Mouse (Mus musculus): ENCODE results near the gene Cenpl.

Gene Cenpl

DNA sequence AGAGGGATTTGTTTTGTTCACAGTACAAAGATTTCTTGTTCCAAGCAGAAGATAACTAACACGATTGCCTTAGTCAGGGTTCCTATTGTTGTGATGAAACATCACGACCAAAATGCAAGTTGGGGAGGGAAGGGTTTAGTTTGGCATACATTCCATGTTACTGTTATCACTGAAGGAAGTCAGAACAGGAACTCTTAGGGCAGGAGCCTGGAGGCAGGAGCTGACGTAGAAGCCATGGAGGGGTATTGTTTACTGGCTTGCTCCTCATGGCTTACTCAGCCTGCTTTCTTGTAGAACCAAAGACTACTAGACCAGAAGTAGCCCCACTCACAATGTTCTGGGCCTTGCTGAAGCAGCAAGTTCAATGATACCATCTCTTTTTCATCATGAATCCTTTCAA, 23.5 kb upstream of the Cenpl start:
- DNase-seq, result no peak

DNA sequence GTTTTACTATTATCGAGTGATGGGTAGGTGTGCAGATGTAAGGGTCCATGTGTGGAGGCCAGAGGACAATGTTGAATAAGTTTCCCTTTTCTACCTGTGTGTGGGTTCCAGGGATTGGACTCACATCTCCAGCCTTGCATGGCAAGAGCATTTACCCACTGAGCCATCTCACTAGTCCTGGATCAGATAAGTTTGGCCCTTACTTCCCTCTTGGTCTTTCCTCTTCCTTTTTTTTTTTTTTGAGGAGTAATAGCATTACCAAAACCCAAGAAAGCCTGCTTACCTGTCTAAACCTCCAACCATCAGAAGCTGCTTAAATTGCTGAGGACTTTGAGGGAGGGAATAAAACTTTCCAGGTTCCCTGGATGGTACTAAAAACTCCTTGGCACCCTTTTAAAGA, 13.3 kb upstream of the Cenpl start:
- DNase-seq, result no peak

DNA sequence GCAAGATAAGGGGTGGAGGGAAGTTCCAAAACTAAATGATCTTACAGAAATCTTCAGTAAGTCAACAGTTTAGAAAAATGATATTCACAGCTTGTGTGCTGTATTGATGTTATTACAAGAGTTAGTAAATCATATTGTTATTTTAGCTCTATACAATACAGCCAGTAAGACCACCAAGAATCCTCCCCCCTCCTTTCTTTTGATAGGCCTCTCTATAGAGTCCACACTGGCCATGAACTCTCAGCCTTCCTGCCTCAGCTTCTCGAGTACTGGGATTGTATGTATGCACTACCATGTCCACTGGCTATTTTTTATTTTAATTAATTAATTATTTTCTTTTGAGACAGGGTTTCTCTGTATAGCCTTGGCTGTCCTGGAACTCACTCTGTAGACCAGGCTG, 7.2 kb upstream of the Cenpl start:
- no peak for DNase-seq

DNA sequence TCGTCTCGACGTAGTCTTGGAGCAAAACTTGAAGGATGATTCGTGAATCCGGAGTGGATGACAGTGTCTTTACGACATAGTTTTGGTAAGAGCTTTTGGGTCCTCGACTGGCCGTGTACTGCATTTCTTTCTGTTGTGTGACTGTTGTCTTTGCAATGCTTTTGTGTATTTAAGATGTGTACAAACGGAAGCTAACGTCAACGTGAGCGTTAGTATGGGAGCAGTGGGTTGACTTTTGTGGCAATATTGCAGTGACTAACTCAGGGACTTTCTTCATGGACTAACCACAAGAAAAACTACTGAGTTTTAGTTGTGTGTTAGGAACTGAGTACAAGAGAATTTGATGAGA, 733 bp downstream of the Cenpl start:
- DNase-seq, result no peak

DNA sequence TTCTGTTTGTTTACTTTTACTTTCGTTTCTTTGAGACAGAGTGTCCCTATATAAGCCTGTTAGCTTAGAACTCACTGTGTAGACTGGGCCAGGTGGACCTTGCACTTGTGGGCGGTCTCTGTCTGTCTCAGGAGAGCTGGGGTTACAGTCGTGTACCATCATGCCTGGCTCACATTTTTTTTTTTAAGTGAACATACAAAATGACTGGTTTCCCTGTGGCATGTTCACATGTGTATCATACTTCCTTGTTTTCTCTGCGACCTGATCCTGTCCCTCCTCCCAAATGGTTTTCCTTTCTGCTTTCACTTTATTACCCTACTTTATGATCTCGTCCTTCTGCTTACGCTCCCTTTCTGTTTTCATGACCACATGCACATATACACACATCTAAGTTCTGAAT, 5.7 kb downstream of the Cenpl start:
- DNase-seq, result no peak

DNA sequence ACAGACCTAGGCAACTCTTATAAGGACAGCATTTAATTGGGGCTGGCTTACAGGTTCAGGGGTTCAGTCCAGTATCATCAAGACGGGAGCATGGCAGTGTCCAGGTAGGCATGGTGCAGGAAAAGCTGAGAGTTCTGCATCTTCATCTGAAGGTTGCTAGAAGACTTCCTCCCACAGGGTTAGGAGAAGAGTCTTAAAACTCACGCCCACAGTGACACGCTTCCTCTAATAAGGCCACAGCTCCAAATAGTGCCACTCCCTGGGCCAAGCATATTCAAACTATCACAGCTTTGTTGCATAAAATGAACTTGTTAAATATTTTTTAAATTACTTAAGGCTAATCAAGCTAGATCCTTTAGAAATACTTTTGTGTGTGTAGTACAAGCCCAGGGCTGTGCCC, 6.7 kb downstream of the Cenpl start:
- DNase-seq, result no peak

DNA sequence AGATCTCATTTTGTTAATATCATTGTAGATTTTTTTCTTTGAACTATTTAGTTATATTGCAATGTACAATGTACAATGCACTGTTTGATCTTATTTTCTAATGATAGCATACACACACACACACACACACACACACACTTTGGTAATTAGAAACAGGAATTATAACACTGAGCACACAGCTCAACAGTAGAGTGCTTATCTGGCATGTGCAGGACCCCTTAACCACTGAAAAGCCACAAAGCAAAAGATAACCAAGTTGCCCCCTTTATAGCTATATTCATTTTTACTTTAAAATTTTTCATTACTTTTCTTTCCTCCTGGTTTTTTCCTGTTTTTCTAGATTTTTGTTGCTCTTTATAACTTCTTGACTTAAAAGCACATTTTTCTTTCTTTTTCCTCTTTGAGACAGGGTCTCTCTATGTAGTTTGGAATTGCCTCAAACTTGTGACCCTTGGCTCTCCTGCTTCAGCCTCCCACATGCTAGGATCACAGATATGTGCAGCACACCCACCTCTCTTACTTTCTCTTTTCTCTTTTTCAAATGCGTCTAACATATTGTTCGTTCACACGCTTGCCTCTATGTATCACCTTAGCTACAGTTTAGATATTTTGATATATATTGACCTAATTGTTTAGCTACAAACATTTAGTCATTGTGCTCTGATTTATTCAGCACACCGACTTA, 29.4 kb downstream of the Cenpl start:
- DNase-seq, result no peak

DNA sequence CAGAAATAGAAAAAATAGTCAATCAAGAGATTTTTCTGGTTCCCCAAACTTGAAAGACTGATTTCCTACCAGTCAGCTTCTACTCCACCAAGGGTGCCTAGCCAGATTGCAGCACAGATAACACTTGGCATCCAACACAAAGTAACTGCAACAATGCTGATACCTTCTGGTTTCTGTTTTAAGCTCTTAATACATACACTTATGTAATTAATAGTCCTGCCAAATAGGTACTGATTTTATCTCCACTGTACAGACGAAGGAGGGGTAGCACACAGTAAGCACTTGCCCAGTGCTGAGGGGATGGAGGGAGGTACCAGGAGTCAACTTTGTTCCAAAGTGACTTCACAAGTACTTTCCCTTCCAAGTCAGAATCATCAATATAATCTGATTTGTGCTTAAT, 33.3 kb downstream of the Cenpl start:
- DNase-seq, result no peak

DNA sequence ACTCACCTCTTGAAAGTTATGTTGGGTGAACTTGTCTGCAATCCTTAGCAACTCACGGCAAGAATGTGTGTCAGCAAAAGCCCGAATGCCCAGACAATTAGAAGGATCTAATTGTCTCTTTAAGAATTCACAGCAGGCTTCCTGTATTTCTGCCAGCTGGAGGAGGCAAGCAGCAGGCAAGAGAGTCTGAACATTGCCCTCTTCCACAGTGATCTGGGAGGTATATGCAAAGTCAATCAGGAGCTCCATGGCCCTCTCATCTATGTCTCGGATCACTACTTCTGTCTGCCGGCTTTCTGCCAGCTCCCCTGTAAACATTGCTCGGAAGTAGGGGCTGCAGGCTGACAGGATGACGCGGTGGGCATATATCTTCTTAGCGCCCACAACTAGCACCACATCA, 38.7 kb downstream of the Cenpl start:
- no peak for DNase-seq

DNA sequence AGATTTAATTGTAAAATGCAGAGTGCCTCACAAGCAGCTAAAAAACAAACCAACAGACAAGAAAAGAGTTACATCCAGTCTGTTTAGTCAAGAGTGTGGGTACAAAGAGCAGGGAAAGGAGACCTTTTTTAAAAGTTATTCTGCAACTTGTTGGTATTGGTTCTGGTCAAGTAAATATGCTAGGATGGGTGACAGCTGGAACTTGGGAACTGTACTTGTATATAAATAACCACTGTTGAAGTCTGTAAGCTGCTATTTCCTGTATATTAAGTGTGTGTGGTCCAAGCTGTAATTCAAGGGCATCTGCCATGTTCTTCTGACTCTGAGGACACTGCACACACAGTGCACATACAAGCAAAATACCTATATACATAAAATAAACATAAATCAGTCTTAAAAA, 44.1 kb downstream of the Cenpl start:
- no peak for DNase-seq

DNA sequence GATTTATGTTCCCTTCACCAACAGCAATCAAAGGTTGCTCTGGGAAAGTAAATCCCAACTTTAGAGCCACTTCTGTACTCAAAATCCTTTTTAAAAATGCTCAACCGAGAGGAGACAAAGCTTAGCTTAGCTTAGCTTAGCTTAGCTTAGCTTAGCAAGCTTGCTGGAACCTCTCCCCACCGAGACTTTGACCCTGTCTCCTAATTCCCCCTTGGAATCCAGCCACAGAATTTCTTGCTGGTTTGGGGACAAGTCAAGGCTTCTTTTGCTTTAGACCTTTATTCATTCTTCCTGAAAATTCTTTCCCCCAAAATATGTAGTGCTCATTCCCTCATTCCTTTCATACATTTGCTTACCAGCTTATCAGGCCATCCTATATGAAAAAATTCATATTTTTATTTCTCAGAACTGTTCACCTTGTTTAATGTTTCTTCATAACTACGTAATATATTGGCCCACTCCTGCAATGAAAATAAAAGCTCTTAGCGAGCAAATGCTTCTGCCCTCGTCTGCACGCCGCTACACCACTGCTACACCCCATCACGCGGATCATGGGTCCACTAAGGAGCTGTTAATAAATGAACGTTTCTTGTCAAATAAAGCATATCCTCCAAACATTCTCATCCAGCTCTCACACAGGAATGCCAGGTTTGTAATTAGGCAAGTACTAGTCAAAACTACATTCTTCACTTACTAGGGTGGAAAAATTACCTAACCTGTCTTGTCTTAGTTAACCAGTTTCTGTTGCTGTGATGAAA, 52.3 kb downstream of the Cenpl start:
- no peak for DNase-seq

DNA sequence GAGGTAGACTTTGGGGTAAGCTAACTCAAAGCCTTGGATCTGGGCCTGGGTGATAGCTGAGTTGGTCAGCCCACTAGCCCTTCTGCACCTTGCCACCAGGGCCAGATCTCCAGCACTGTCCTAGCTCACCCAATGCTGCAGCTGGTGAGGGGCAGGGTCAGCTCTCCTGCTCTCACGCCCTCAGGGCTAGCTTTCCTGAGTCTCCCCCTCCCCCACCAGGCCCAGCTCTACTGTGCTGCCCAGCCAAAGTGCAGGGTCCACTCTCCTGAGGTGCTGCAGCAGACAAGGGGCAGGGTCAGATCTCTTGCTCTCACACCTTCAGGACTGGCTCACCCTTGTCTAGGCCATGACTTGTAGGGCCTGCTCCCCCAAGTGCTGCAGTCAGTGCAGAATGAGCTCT, 55.9 kb downstream of the Cenpl start:
- no peak for DNase-seq

DNA sequence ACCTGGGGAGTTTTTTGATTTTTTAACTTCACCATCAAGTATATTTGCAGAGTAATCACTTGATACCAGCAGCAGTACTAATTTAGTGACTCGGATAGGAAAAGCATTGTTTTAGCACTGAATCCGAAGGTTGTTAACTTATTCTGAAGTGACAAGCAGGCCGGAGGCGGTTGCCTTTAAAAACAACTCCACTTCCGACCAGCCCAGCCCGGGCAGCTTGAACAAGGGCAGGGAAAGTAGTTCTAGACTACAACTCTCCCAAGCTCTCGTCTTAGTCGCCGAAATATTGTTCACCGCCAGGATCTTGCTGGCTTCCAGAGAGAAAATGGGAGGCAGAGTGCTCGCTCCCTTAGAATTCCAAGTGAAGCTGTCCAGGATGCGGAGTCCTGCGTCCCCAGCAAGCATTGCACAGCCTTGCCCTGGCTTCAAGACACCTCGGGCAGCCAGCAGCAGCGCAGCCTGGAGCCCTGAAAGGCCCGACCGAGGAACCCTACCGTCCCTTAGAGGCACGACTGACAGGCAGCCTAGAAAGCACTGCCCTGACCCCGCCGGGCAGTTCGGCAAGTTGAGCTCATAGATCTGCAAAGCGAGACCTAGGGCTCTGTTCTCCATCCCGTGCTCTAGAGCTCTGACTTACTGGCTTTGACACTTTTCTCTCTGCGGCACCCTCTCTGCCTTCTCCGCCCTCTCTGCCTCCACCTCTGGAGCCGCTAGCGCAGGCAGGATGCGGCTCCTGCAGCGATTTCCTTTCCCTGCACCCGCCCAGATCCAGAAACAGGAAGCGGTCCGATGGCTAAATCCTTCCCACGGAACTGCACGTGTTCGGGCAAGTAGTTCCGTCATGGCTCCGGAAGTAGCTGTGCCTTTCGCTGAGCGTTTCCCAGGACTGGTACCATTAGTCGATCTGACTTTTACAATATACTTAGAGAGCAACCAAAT, 60.5 kb downstream of the Cenpl start, which contains the start of gene Klhl20:
Klhl20 (minus strand) TSS at position 786 of the 939 bp plus-strand sequence.
- peak; percentile 90 for DNase-seq
